ENCODE assay signal across 19 mouse cellular contexts in the genomic region with DNA sequence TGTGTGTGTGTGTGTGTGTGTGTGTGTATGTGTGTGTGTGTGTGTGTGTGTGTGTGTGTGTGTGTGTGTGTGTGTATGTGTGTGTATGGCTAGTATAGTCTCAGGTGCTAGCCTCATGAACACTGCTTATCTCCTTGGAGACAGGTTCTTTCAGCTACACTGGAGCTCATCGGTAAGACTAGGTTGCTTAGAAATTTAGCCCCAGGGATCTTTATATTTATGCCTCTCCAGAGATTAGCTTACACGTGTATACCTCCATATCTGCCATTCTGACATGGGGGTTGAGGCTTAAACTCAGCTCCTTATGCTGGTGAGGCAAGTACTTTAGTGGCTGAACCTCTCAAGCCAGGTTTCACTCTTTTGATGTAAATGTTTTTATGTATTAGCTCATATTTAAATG.
A peak's percentile ranks its signal among the peaks of the same experiment; 100 is the strongest.
DNase-seq lines count a peak whose midpoint lies in the region; ATAC-seq and TF ChIP-seq lines count a peak whose summit lies in the region.
"Had no signal": no experiment of that assay in that cellular context is flagged by ENCODE, and none has a peak within 500 bp of the region (broad histone marks: within the 10 kb centered on the region; RNA-seq: fewer than 3 reads in every experiment).

No protein-coding gene starts in this region.

- no peak for TF ChIP-seq POLR2A in brain, embryonic 14.5 days (IDR thresholded peaks at IDR 0.05; ENCODE audit: borderline replicate concordance, extremely low read depth, insufficient read depth, insufficient read length, poor library complexity, severe bottlenecking)

- no peaks in the 10 kb centered on the region for H3K27me3 ChIP-seq in midbrain, embryonic 14.5 days (ENCODE audit: control insufficient read depth, insufficient read depth, low read length)
- no peaks in the 10 kb centered on the region for H3K27me3 ChIP-seq in midbrain, embryonic 13.5 days
- H3K27me3 ChIP-seq in embryonic facial prominence, embryonic 15.5 days, result no peaks in the 10 kb centered on the region
- H3K27me3 ChIP-seq: embryonic facial prominence, embryonic 13.5 days; forebrain, embryonic 12.5 days had no signal

- no peak overlapping the region for H3K4me2 ChIP-seq in midbrain, embryonic 14.5 days (ENCODE audit: low read length)
- no peak overlapping the region for H3K4me2 ChIP-seq in midbrain, embryonic 13.5 days (replicated peaks)
- no peak overlapping the region for H3K4me2 ChIP-seq in embryonic facial prominence, embryonic 15.5 days (replicated peaks)
- H3K4me2 ChIP-seq: embryonic facial prominence, embryonic 13.5 days; forebrain, embryonic 12.5 days had no signal

- ATAC-seq in midbrain, embryonic 14.5 days (ENCODE audit: low FRiP score, low TSS enrichment), result no peak
- ATAC-seq in midbrain, embryonic 13.5 days, result no peak
- peak; percentile 65; the same call in 1 of the 2 replicates for ATAC-seq in embryonic facial prominence, embryonic 15.5 days (ENCODE audit: insufficient number of reproducible peaks, low FRiP score, low TSS enrichment, low read depth)
- ATAC-seq in granulocyte monocyte progenitor cell, adult 5-6 weeks (replicated peaks; ENCODE audit: poor library complexity, severe bottlenecking), result no peak
- ATAC-seq: forebrain, embryonic 14.5 days; forebrain, embryonic 16.5 days had no signal

- WGBS in midbrain, embryonic 14.5 days, result 50% methylated on average over 2 of the region's 2 CpGs
- 57% methylated on average over 2 of the region's 2 CpGs for whole genome bisulfite sequencing in midbrain, embryonic 13.5 days
- WGBS in embryonic facial prominence, embryonic 15.5 days, result 38% methylated on average over 2 of the region's 2 CpGs

- DNase-seq in midbrain, embryonic 14.5 days, result peak; percentile 2
- DNase-seq in brain, embryonic 14.5 days (ENCODE audit: low read depth), result peak; percentile 3
- DNase-seq: adrenal gland, adult 2 months; adrenal gland, postnatal 10 days; adrenal gland, postnatal 25 days; cerebellum, adult 11-12 months; cerebellum, adult 2 months; cerebellum, adult 9-10 months; cerebellum, postnatal 10 days; cerebellum, postnatal 25 days had no signal

- H3K9ac ChIP-seq in midbrain, embryonic 14.5 days (replicated peaks; ENCODE audit: low read length), result no peak overlapping the region
- H3K9ac ChIP-seq in midbrain, embryonic 13.5 days (replicated peaks), result no peak overlapping the region
- no peak overlapping the region for H3K9ac ChIP-seq in embryonic facial prominence, embryonic 15.5 days
- H3K9ac ChIP-seq: embryonic facial prominence, embryonic 13.5 days; forebrain, embryonic 12.5 days had no signal

- H3K9me3 ChIP-seq in midbrain, embryonic 14.5 days (ENCODE audit: control insufficient read depth, low read length), result no peaks in the 10 kb centered on the region
- H3K9me3 ChIP-seq in midbrain, embryonic 13.5 days, result no peaks in the 10 kb centered on the region
- H3K9me3 ChIP-seq in embryonic facial prominence, embryonic 15.5 days (replicated peaks), result no peaks in the 10 kb centered on the region
- H3K9me3 ChIP-seq: embryonic facial prominence, embryonic 13.5 days; forebrain, embryonic 10.5 days; forebrain, embryonic 12.5 days had no signal

- no peak overlapping the region for H3K4me3 ChIP-seq in midbrain, embryonic 14.5 days (replicated peaks; ENCODE audit: low read depth, low read length)
- H3K4me3 ChIP-seq in midbrain, embryonic 13.5 days (replicated peaks), result no peak overlapping the region
- H3K4me3 ChIP-seq in embryonic facial prominence, embryonic 15.5 days (replicated peaks), result no peak overlapping the region
- H3K4me3 ChIP-seq: embryonic facial prominence, embryonic 13.5 days; erythroblast, embryonic 14.5 days; forebrain, embryonic 10.5 days; forebrain, embryonic 12.5 days had no signal

- no peaks in the 10 kb centered on the region for H3K36me3 ChIP-seq in midbrain, embryonic 14.5 days (ENCODE audit: control insufficient read depth, insufficient read depth, low read length)
- no peaks in the 10 kb centered on the region for H3K36me3 ChIP-seq in midbrain, embryonic 13.5 days
- no peaks in the 10 kb centered on the region for H3K36me3 ChIP-seq in embryonic facial prominence, embryonic 15.5 days
- H3K36me3 ChIP-seq: embryonic facial prominence, embryonic 13.5 days; forebrain, embryonic 10.5 days; forebrain, embryonic 12.5 days had no signal

- H3K4me1 ChIP-seq in midbrain, embryonic 14.5 days (ENCODE audit: control insufficient read depth, insufficient read depth, low read length), result no peaks in the 10 kb centered on the region
- no peaks in the 10 kb centered on the region for H3K4me1 ChIP-seq in midbrain, embryonic 13.5 days (replicated peaks)
- H3K4me1 ChIP-seq in embryonic facial prominence, embryonic 15.5 days, result no peaks in the 10 kb centered on the region
- H3K4me1 ChIP-seq: embryonic facial prominence, embryonic 13.5 days; forebrain, embryonic 10.5 days; forebrain, embryonic 12.5 days had no signal

- H3K27ac ChIP-seq in midbrain, embryonic 14.5 days (replicated peaks; ENCODE audit: low read depth, low read length), result no peak overlapping the region
- no peak overlapping the region for H3K27ac ChIP-seq in midbrain, embryonic 13.5 days
- H3K27ac ChIP-seq in embryonic facial prominence, embryonic 15.5 days (replicated peaks), result no peak overlapping the region
- H3K27ac ChIP-seq: embryonic facial prominence, embryonic 13.5 days; forebrain, embryonic 10.5 days; forebrain, embryonic 12.5 days had no signal

- no peak for TF ChIP-seq CTCF in brain, embryonic 14.5 days (IDR thresholded peaks at IDR 0.05; ENCODE audit: borderline replicate concordance, extremely low read depth, insufficient read depth, insufficient read length)
